Mouse (Mus musculus): ENCODE data around the gene Hcn2. TPM values are rescaled to one million over a fixed set of nuclear protein-coding genes. Genes with fewer than 3 reads are reported as not detected.

Hcn2 gene
- total and polyA plus RNA-seq, 2 experiments from 2014 or later: 5.5 to 92.6 TPM

DNA sequence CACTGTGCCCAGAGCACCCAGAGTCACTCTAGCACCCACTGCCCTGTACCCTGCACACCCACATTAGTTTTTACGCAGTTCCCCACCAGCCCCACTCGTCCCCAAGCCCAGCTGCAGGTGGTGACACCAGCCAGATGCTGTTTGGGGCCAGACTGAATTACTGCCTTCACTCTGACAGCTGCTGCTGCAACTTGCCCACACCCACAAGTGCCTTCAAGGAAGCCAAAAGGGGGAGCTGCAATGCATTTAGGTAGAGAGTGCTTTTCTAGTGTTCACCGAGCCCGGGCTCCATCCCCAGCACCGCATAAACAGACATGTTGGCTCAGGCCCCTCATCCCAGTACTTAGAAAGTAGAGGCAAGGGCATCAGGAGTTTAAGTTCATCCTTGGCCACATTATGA lies 65.5 kb downstream of the Hcn2 start:
- H3K27ac ChIP-seq: no peak overlapping the region
- 61% methylated on average over 5 of the region's 5 CpGs for WGBS
- H3K27me3 ChIP-seq (ENCODE audit: insufficient read depth, low read length): peaks cover 6% of the 10 kb centered on the region; the same call in 1 of the 2 replicates
- DNase-seq (ENCODE audit: low spot score): no peak
- peaks cover 8% of the 10 kb centered on the region for H3K4me1 ChIP-seq (ENCODE audit: insufficient read depth, low read length)
- no peak for TF ChIP-seq CTCF (IDR thresholded peaks at IDR 0.05; ENCODE audit: low read depth)
- no peak overlapping the region for H3K4me2 ChIP-seq (ENCODE audit: low read depth, low read length)
- H3K4me3 ChIP-seq (ENCODE audit: low read length): no peak overlapping the region
- H3K9ac ChIP-seq (replicated peaks; ENCODE audit: low read length): no peak overlapping the region
- no peaks in the 10 kb centered on the region for H3K36me3 ChIP-seq (ENCODE audit: insufficient read depth, low read length)
- H3K9me3 ChIP-seq (ENCODE audit: low read length): no peaks in the 10 kb centered on the region
- ATAC-seq: no peak

DNA sequence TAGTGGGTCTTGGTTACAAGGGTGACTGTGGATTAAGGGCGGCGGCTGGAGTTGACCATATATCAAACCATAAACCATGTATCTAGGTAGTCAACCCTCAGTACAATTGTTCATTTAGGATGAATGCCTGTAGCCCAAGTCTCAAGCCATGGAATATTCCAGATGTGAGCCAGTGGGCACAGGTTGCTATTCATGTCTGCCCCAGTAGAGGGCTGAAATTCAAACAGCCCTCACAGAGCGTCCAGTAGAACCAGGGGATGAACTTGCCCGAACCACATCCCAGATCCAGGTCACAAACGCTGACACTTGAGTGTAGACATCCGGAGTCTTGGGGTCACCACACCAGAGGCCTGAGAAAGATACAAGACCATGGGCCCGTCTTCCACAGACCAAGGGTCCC lies 66.6 kb downstream of the Hcn2 start:
- H3K27ac ChIP-seq: no peak overlapping the region
- DNase-seq (ENCODE audit: low spot score): no peak
- H3K4me3 ChIP-seq (ENCODE audit: low read length): no peak overlapping the region
- peaks cover 4% of the 10 kb centered on the region; the same call in 1 of the 2 replicates for H3K4me1 ChIP-seq (ENCODE audit: insufficient read depth, low read length)
- WGBS: 65% methylated on average over 7 of the region's 7 CpGs
- TF ChIP-seq CTCF (IDR thresholded peaks at IDR 0.05; ENCODE audit: low read depth): peak; percentile 58
- H3K4me2 ChIP-seq (ENCODE audit: low read depth, low read length): no peak overlapping the region
- H3K27me3 ChIP-seq (ENCODE audit: insufficient read depth, low read length): no peaks in the 10 kb centered on the region
- no peak overlapping the region for H3K9ac ChIP-seq (replicated peaks; ENCODE audit: low read length)
- ATAC-seq: no peak
- no peaks in the 10 kb centered on the region for H3K36me3 ChIP-seq (ENCODE audit: insufficient read depth, low read length)
- H3K9me3 ChIP-seq (ENCODE audit: low read length): no peaks in the 10 kb centered on the region

DNA sequence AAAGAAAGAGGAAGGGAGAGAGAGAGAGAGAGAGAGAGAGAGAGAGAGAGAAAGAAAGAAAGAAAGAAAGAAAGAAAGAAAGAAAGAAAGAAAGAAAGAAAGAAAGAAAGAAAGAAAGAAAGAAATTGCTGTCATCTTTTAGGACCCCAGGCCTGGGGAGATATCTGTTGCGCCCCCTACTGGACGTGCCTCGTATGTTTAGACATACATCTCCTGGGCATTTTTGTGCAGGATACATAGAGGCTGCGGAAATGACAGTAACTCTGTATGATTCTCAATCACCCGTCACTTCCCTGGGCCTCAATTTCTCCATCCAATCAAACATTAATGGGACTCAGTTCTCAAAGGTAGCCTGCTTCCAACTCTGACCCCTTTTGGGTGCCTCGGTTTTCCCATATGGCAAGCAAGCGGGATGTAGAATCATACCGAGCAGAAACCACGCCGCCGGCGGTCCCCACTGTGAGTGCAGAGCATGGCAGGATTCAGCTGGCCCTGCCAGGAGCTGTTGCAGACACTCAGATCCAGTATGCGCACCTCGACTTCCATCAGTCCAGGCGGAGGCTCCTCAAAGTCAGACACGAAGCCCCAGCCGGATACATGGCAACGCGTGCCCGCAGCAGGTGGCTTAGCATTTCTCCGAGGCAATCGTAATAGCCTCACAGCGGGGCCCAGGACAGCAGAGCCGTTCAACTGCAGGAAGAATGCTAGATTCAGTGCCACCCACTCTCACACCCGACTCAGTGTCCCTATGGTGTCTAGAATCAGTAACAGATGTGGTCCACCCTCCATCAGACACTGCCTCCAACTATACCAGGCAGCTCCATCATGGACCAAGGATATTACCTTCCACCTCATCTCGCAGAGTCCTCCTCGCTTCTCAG lies 67.7 kb downstream of the Hcn2 start:
- DNase-seq (ENCODE audit: low spot score) (peak; percentile 55), ATAC-seq (no peak)
- Histone ChIP-seq H3K4me3 (ENCODE audit: low read length) (no peak overlapping the region), H3K9ac (replicated peaks; ENCODE audit: low read length) (no peak overlapping the region), H3K27ac (no peak overlapping the region), H3K4me2 (ENCODE audit: low read depth, low read length) (no peak overlapping the region), H3K9me3 (ENCODE audit: low read length) (no peaks in the 10 kb centered on the region), H3K4me1 (ENCODE audit: insufficient read depth, low read length) (peaks cover 4% of the 10 kb centered on the region; the same call in 1 of the 2 replicates), H3K27me3 (ENCODE audit: insufficient read depth, low read length) (no peaks in the 10 kb centered on the region), H3K36me3 (ENCODE audit: insufficient read depth, low read length) (no peaks in the 10 kb centered on the region)
- 37% methylated on average over 27 of the region's 27 CpGs for WGBS
- peak; percentile 55 for TF ChIP-seq CTCF (IDR thresholded peaks at IDR 0.05; ENCODE audit: low read depth)

Other genes starting within 250 kb of the Hcn2 start
- not detected in 2 replicates for gene Vmn2r83, start 247.9 kb upstream of the Hcn2 start, total RNA-seq (2014; rRNA removed)
- gene Vmn2r83, start 247.9 kb upstream of the Hcn2 start, polyA plus RNA-seq (2015; fragmentation: Nextera tagmentation; extraction: Ambion mirVana): 0.04 TPM in 1 of 2 replicates, not detected in the other
- gene Plpp2, start 182.8 kb upstream of the Hcn2 start, total RNA-seq (2014; rRNA removed): 30.3 and 38.0 TPM in 2 replicates
- 16.9 and 17.7 TPM in 2 replicates for gene Plpp2, start 182.8 kb upstream of the Hcn2 start, polyA plus RNA-seq (2015; fragmentation: Nextera tagmentation; extraction: Ambion mirVana)
- gene Mier2, start 161.4 kb upstream of the Hcn2 start, total RNA-seq (2014; rRNA removed): 115 and 126 TPM in 2 replicates
- 36.3 and 37.5 TPM in 2 replicates for gene Mier2, start 161.4 kb upstream of the Hcn2 start, polyA plus RNA-seq (2015; fragmentation: Nextera tagmentation; extraction: Ambion mirVana)
- not detected in 2 replicates for gene Theg, start 129.3 kb upstream of the Hcn2 start, total RNA-seq (2014; rRNA removed)
- not detected in 2 replicates for gene Theg, start 129.3 kb upstream of the Hcn2 start, polyA plus RNA-seq (2015; fragmentation: Nextera tagmentation; extraction: Ambion mirVana)
- 31.9 and 37.6 TPM in 2 replicates for gene C2cd4c, start 102.6 kb upstream of the Hcn2 start, total RNA-seq (2014; rRNA removed)
- gene C2cd4c, start 102.6 kb upstream of the Hcn2 start, polyA plus RNA-seq (2015; fragmentation: Nextera tagmentation; extraction: Ambion mirVana): 1.0 and 1.1 TPM in 2 replicates
- 66.2 and 67.9 TPM in 2 replicates for gene Shc2, start 78.7 kb upstream of the Hcn2 start, total RNA-seq (2014; rRNA removed)
- 19.8 and 21.3 TPM in 2 replicates for gene Shc2, start 78.7 kb upstream of the Hcn2 start, polyA plus RNA-seq (2015; fragmentation: Nextera tagmentation; extraction: Ambion mirVana)
- 0.42 and 2.0 TPM in 2 replicates for gene Odf3l2, start 70.9 kb upstream of the Hcn2 start, total RNA-seq (2014; rRNA removed)
- gene Odf3l2, start 70.9 kb upstream of the Hcn2 start, polyA plus RNA-seq (2015; fragmentation: Nextera tagmentation; extraction: Ambion mirVana): 0.60 and 0.71 TPM in 2 replicates
- gene Madcam1, start 52.1 kb upstream of the Hcn2 start, total RNA-seq (2014; rRNA removed): 0.90 and 2.1 TPM in 2 replicates
- gene Madcam1, start 52.1 kb upstream of the Hcn2 start, polyA plus RNA-seq (2015; fragmentation: Nextera tagmentation; extraction: Ambion mirVana): 0.98 and 1.4 TPM in 2 replicates
- gene Tpgs1, start 47.3 kb upstream of the Hcn2 start, total RNA-seq (2014; rRNA removed): 117 and 135 TPM in 2 replicates
- 132 and 133 TPM in 2 replicates for gene Tpgs1, start 47.3 kb upstream of the Hcn2 start, polyA plus RNA-seq (2015; fragmentation: Nextera tagmentation; extraction: Ambion mirVana)
- 65.1 and 76.7 TPM in 2 replicates for gene Cdc34, start 34.4 kb upstream of the Hcn2 start, total RNA-seq (2014; rRNA removed)
- 69.8 and 71.3 TPM in 2 replicates for gene Cdc34, start 34.4 kb upstream of the Hcn2 start, polyA plus RNA-seq (2015; fragmentation: Nextera tagmentation; extraction: Ambion mirVana)
- 0.22 and 0.63 TPM in 2 replicates for gene Gzmm, start 27.6 kb upstream of the Hcn2 start, total RNA-seq (2014; rRNA removed)
- 1.2 TPM in 2 replicates for gene Gzmm, start 27.6 kb upstream of the Hcn2 start, polyA plus RNA-seq (2015; fragmentation: Nextera tagmentation; extraction: Ambion mirVana)
- gene Bsg, start 12.1 kb upstream of the Hcn2 start, total RNA-seq (2014; rRNA removed): 1,127 and 1,151 TPM in 2 replicates
- gene Bsg, start 12.1 kb upstream of the Hcn2 start, polyA plus RNA-seq (2015; fragmentation: Nextera tagmentation; extraction: Ambion mirVana): 1,243 and 1,259 TPM in 2 replicates
- 30.4 and 36.5 TPM in 2 replicates for gene Polrmt, start 29.9 kb downstream of the Hcn2 start, total RNA-seq (2014; rRNA removed)
- 29.7 and 32.6 TPM in 2 replicates for gene Polrmt, start 29.9 kb downstream of the Hcn2 start, polyA plus RNA-seq (2015; fragmentation: Nextera tagmentation; extraction: Ambion mirVana)
- 1.3 and 2.2 TPM in 2 replicates for gene Fgf22, start 38.4 kb downstream of the Hcn2 start, total RNA-seq (2014; rRNA removed)
- 3.8 and 5.1 TPM in 2 replicates for gene Fgf22, start 38.4 kb downstream of the Hcn2 start, polyA plus RNA-seq (2015; fragmentation: Nextera tagmentation; extraction: Ambion mirVana)
- gene Rnf126, start 50.3 kb downstream of the Hcn2 start, total RNA-seq (2014; rRNA removed): 112 and 120 TPM in 2 replicates
- gene Rnf126, start 50.3 kb downstream of the Hcn2 start, polyA plus RNA-seq (2015; fragmentation: Nextera tagmentation; extraction: Ambion mirVana): 108 and 119 TPM in 2 replicates
- 2.6 and 3.3 TPM in 2 replicates for gene Fstl3, start 60.6 kb downstream of the Hcn2 start, total RNA-seq (2014; rRNA removed)
- gene Fstl3, start 60.6 kb downstream of the Hcn2 start, polyA plus RNA-seq (2015; fragmentation: Nextera tagmentation; extraction: Ambion mirVana): 3.1 and 3.2 TPM in 2 replicates
- gene Prss57, start 74.3 kb downstream of the Hcn2 start, total RNA-seq (2014; rRNA removed): 0.54 and 1.8 TPM in 2 replicates
- gene Prss57, start 74.3 kb downstream of the Hcn2 start, polyA plus RNA-seq (2015; fragmentation: Nextera tagmentation; extraction: Ambion mirVana): 0.13 and 0.33 TPM in 2 replicates
- gene Palm, start 76.9 kb downstream of the Hcn2 start, total RNA-seq (2014; rRNA removed): 156 and 157 TPM in 2 replicates
- gene Palm, start 76.9 kb downstream of the Hcn2 start, polyA plus RNA-seq (2015; fragmentation: Nextera tagmentation; extraction: Ambion mirVana): 221 and 242 TPM in 2 replicates
- gene Misp, start 104.4 kb downstream of the Hcn2 start, total RNA-seq (2014; rRNA removed): 0.05 and 0.22 TPM in 2 replicates
- 0.33 TPM in 1 of 2 replicates, not detected in the other for gene Misp, start 104.4 kb downstream of the Hcn2 start, polyA plus RNA-seq (2015; fragmentation: Nextera tagmentation; extraction: Ambion mirVana)
- gene Ptbp1, start 137.8 kb downstream of the Hcn2 start, total RNA-seq (2014; rRNA removed): 166 and 173 TPM in 2 replicates
- gene Ptbp1, start 137.8 kb downstream of the Hcn2 start, polyA plus RNA-seq (2015; fragmentation: Nextera tagmentation; extraction: Ambion mirVana): 58.9 and 65.5 TPM in 2 replicates
- gene Prtn3, start 157.8 kb downstream of the Hcn2 start, total RNA-seq (2014; rRNA removed): 9.4 and 20.5 TPM in 2 replicates
- gene Prtn3, start 157.8 kb downstream of the Hcn2 start, polyA plus RNA-seq (2015; fragmentation: Nextera tagmentation; extraction: Ambion mirVana): 11.6 and 11.8 TPM in 2 replicates
- gene Plppr3, start 158.0 kb downstream of the Hcn2 start, total RNA-seq (2014; rRNA removed): 487 and 541 TPM in 2 replicates
- gene Plppr3, start 158.0 kb downstream of the Hcn2 start, polyA plus RNA-seq (2015; fragmentation: Nextera tagmentation; extraction: Ambion mirVana): 268 and 283 TPM in 2 replicates
- gene Elane, start 169.6 kb downstream of the Hcn2 start, total RNA-seq (2014; rRNA removed): not detected in 2 replicates
- 0.24 TPM in 1 of 2 replicates, not detected in the other for gene Elane, start 169.6 kb downstream of the Hcn2 start, polyA plus RNA-seq (2015; fragmentation: Nextera tagmentation; extraction: Ambion mirVana)
- gene Cfd, start 174.2 kb downstream of the Hcn2 start, total RNA-seq (2014; rRNA removed): not detected in 2 replicates
- not detected in 2 replicates for gene Cfd, start 174.2 kb downstream of the Hcn2 start, polyA plus RNA-seq (2015; fragmentation: Nextera tagmentation; extraction: Ambion mirVana)
- gene Med16, start 192.3 kb downstream of the Hcn2 start, total RNA-seq (2014; rRNA removed): 71.4 and 82.2 TPM in 2 replicates
- 43.2 and 48.4 TPM in 2 replicates for gene Med16, start 192.3 kb downstream of the Hcn2 start, polyA plus RNA-seq (2015; fragmentation: Nextera tagmentation; extraction: Ambion mirVana)
- not detected in 2 replicates for gene Gm26602, start 194.2 kb downstream of the Hcn2 start, total RNA-seq (2014; rRNA removed)
- 4.9 and 17.2 TPM in 2 replicates for gene Gm26602, start 194.2 kb downstream of the Hcn2 start, polyA plus RNA-seq (2015; fragmentation: Nextera tagmentation; extraction: Ambion mirVana)
- 7.7 and 9.4 TPM in 2 replicates for gene Kiss1r, start 200.3 kb downstream of the Hcn2 start, total RNA-seq (2014; rRNA removed)
- 3.4 and 3.9 TPM in 2 replicates for gene Kiss1r, start 200.3 kb downstream of the Hcn2 start, polyA plus RNA-seq (2015; fragmentation: Nextera tagmentation; extraction: Ambion mirVana)
- 111 and 133 TPM in 2 replicates for gene R3hdm4, start 204.6 kb downstream of the Hcn2 start, total RNA-seq (2014; rRNA removed)
- 252 and 267 TPM in 2 replicates for gene R3hdm4, start 204.6 kb downstream of the Hcn2 start, polyA plus RNA-seq (2015; fragmentation: Nextera tagmentation; extraction: Ambion mirVana)
- 9.7 and 10.1 TPM in 2 replicates for gene Arid3a, start 210.4 kb downstream of the Hcn2 start, total RNA-seq (2014; rRNA removed)
- gene Arid3a, start 210.4 kb downstream of the Hcn2 start, polyA plus RNA-seq (2015; fragmentation: Nextera tagmentation; extraction: Ambion mirVana): 2.5 and 2.6 TPM in 2 replicates
- gene Wdr18, start 243.5 kb downstream of the Hcn2 start, total RNA-seq (2014; rRNA removed): 74.6 and 81.6 TPM in 2 replicates
- 109 TPM in 2 replicates for gene Wdr18, start 243.5 kb downstream of the Hcn2 start, polyA plus RNA-seq (2015; fragmentation: Nextera tagmentation; extraction: Ambion mirVana)